Mouse (Mus musculus): ENCODE data around the gene Scd2. TPM values are rescaled to one million over a fixed set of nuclear protein-coding genes. Genes with fewer than 3 reads are reported as not detected.
"Not testable (repeated sequence)": the region's sequence is repeated elsewhere in the genome, so short reads cannot be mapped to it uniquely, and the experiment has no call there.

Gene Scd2
- 254 and 259 TPM in 2 replicates for polyA plus RNA-seq (2015; fragmentation: Nextera tagmentation; extraction: Ambion mirVana)

GRCm38 (mm10) chr19:44292941-44293768, at the start of gene Scd2:
Gene Scd2 (plus strand): TSS chr19:44293674.
- WGBS, result 2% methylated on average over 21 of the region's 21 CpGs
- Histone ChIP-seq H3K27ac (peak within 1 kb of the TSS; percentile 99), H3K4me2 (replicated peaks) (peak within 1 kb of the TSS; percentile 100), H3K27me3 (no peaks in the 10 kb centered on the region), H3K4me3 (replicated peaks) (peak within 1 kb of the TSS; percentile 82), H3K4me1 (replicated peaks) (peaks cover 52% of the 10 kb centered on the region), H3K9ac (replicated peaks) (peak within 1 kb of the TSS; percentile 92), H3K9me3 (no peaks in the 10 kb centered on the region), H3K36me3 (peaks cover 22% of the 10 kb centered on the region)
- peak; percentile 5; the same call in 1 of the 2 replicates for ATAC-seq

DNA sequence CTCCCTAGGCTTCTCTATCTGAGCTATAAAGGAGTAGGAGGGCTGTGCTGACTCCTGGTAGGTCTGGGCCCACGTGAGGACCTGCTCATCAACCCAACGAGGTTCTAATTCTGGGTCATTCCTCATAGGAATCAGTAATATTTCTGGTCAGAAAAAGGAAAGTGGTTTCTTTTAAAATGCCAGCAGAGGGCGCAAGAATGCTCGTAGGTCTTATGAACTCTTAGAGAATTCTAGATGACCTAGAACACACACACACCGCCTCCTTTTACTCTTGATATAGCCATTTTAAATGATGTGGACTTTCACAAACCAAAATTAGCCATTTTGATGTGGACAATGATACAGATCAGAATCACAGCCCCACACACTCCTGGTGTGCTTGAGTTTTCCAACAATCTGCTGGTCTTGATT, 47.7 kb upstream of the Scd2 start:
- Histone ChIP-seq H3K4me1 (replicated peaks) (peaks cover 28% of the 10 kb centered on the region), H3K27ac (no peak overlapping the region), H3K4me3 (replicated peaks) (no peak overlapping the region), H3K9me3 (no peaks in the 10 kb centered on the region), H3K4me2 (replicated peaks) (peak overlapping the region; percentile 74), H3K27me3 (no peaks in the 10 kb centered on the region), H3K9ac (replicated peaks) (no peak overlapping the region), H3K36me3 (no peaks in the 10 kb centered on the region)
- 5% methylated on average over 5 of the region's 5 CpGs for WGBS
- ATAC-seq, result no peak

- Histone ChIP-seq H3K4me2 (replicated peaks) (peak overlapping the region; percentile 74), H3K27me3 (no peaks in the 10 kb centered on the region), H3K9ac (replicated peaks) (no peak overlapping the region), H3K4me3 (replicated peaks) (peak overlapping the region; percentile 49; the same call in 1 of the 2 replicates), H3K36me3 (no peaks in the 10 kb centered on the region), H3K9me3 (no peaks in the 10 kb centered on the region), H3K4me1 (replicated peaks) (peaks cover 28% of the 10 kb centered on the region), H3K27ac (peak overlapping the region; percentile 90; the same call in 1 of the 2 replicates)
- ATAC-seq, result no peak
- 38% methylated on average over 11 of the region's 11 CpGs for WGBS
These were observed 47.0 kb upstream of the Scd2 start for GRCm38 (mm10) chr19:44246341-44246911.

GRCm38 (mm10) chr19:44247281-44248080, 46.0 kb upstream of the Scd2 start:
- WGBS, result 2% methylated on average over 25 of the region's 25 CpGs
- ATAC-seq, result peak; percentile 49

GRCm38 (mm10) chr19:44248081-44248853, 45.2 kb upstream of the Scd2 start:
- peak overlapping the region; percentile 90 for H3K27ac ChIP-seq
- peak; percentile 98 for ATAC-seq
- peak overlapping the region; percentile 49 for H3K4me3 ChIP-seq (replicated peaks)
- H3K4me1 ChIP-seq (replicated peaks), result peaks cover 28% of the 10 kb centered on the region
- peak overlapping the region; percentile 72 for H3K9ac ChIP-seq (replicated peaks)
- H3K4me2 ChIP-seq (replicated peaks), result peak overlapping the region; percentile 74
- no peaks in the 10 kb centered on the region for H3K36me3 ChIP-seq
- no peaks in the 10 kb centered on the region for H3K9me3 ChIP-seq
- WGBS, result 3% methylated on average over 36 of the region's 36 CpGs
- H3K27me3 ChIP-seq, result no peaks in the 10 kb centered on the region

More at GRCm38 (mm10) chr19:44247281-44248080, 46.0 kb upstream of the Scd2 start:
- Histone ChIP-seq H3K36me3 (no peaks in the 10 kb centered on the region), H3K9me3 (no peaks in the 10 kb centered on the region), H3K27ac (peak overlapping the region; percentile 90), H3K4me1 (replicated peaks) (peaks cover 28% of the 10 kb centered on the region), H3K4me3 (replicated peaks) (peak overlapping the region; percentile 49), H3K27me3 (no peaks in the 10 kb centered on the region), H3K9ac (replicated peaks) (peak overlapping the region; percentile 72), H3K4me2 (replicated peaks) (peak overlapping the region; percentile 74)

DNA sequence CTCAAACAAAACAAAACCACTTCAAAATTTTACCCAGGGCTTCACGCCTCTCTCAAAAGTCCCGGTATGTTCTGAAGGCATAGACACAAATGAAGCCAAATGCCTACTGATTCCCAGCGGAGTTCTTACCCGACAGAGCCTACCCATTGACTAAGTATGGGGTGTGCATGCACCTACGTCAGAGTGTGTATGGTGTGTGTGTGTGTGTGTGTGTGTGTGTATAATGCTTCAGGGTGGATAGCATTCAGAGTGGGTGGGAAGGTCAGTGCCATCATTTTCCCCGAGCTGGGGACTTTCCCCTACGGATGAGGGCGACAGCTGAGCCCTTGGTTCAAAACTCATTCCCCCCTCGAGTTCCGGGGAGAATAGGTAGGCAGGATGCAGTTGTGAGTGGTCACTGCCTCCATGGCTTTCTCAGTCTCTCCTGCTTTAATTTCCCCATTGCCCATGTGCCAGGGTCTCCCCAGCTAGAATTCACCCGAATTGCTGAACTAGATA, 44.6 kb upstream of the Scd2 start:
- no peak overlapping the region for H3K9ac ChIP-seq (replicated peaks)
- ATAC-seq, result no peak
- H3K27ac ChIP-seq, result peak overlapping the region; percentile 90
- peak overlapping the region; percentile 49 for H3K4me3 ChIP-seq (replicated peaks)
- peak overlapping the region; percentile 74 for H3K4me2 ChIP-seq (replicated peaks)
- H3K9me3 ChIP-seq, result no peaks in the 10 kb centered on the region
- H3K27me3 ChIP-seq, result no peaks in the 10 kb centered on the region
- peaks cover 28% of the 10 kb centered on the region for H3K4me1 ChIP-seq (replicated peaks)
- no peaks in the 10 kb centered on the region for H3K36me3 ChIP-seq
- WGBS, result 73% methylated on average over 11 of the region's 11 CpGs

GRCm38 (mm10) chr19:44251138-44251537, 42.3 kb upstream of the Scd2 start:
- H3K27me3 ChIP-seq; H3K36me3 ChIP-seq; ATAC-seq; H3K4me3 ChIP-seq (replicated peaks); H3K9ac ChIP-seq (replicated peaks); H3K27ac ChIP-seq; H3K9me3 ChIP-seq; H3K4me2 ChIP-seq (replicated peaks): not testable (repeated sequence)
- WGBS, result 93% methylated on average over 6 of the region's 6 CpGs
- H3K4me1 ChIP-seq (replicated peaks), result peaks cover 25% of the 10 kb centered on the region

- Histone ChIP-seq H3K4me2 (replicated peaks) (no peak overlapping the region), H3K27me3 (no peaks in the 10 kb centered on the region), H3K4me3 (replicated peaks) (no peak overlapping the region), H3K4me1 (replicated peaks) (peaks cover 16% of the 10 kb centered on the region), H3K36me3 (no peaks in the 10 kb centered on the region), H3K9me3 (no peaks in the 10 kb centered on the region), H3K27ac (no peak overlapping the region), H3K9ac (replicated peaks) (no peak overlapping the region)
- 79% methylated on average over 12 of the region's 12 CpGs for WGBS
- ATAC-seq, result no peak
These were observed 41.4 kb upstream of the Scd2 start for GRCm38 (mm10) chr19:44251936-44252558.

DNA sequence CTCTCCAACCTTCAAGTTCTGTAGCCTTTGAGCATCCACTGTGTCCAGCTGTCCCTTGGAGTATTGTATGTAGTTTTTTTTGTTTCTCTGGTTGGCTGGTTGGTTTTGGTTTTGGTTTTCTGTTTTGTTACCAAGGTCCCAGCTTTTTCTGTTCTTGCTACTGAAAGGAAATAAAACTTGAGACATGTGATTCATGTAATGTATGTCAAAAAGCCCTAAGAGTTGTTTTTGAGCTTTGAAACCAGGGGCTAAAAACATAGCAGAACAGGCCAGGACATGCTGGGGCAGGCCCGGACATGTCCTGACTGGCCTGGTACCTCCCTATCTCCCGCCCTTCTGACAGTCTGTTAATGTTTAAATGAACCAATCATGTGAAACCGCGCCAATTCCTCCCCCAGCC, 39.4 kb upstream of the Scd2 start:
- H3K4me2 ChIP-seq (replicated peaks); ATAC-seq; H3K9me3 ChIP-seq; H3K27ac ChIP-seq; H3K27me3 ChIP-seq; H3K4me3 ChIP-seq (replicated peaks); H3K4me1 ChIP-seq (replicated peaks); H3K9ac ChIP-seq (replicated peaks); H3K36me3 ChIP-seq: not testable (repeated sequence)
- WGBS, result 86% methylated on average over 4 of the region's 4 CpGs

DNA sequence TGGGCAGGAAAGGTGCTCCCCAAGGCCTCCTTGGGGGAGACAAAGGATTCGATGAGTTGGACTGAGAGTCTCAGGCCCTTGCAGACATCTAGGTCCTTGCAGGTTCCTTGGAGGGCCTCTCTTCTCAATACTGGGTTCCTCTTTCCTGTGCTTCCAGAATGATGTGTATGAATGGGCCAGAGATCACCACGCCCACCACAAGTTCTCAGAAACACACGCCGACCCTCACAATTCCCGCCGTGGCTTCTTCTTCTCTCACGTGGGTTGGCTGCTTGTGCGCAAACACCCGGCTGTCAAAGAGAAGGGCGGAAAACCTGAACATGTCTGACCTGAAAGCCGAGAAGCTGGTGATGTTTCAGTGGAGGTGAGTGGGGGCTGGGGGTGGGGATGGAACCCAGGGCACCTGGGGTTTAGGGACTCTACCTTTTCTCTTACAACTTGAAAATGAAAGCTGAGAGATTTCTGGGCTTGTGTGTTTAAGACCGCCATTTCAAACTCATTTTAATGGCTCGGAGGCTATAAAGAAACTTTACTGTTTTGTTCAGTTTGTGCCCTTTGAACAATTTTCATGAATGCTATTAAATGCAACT, 36.0 kb upstream of the Scd2 start:
- ATAC-seq, result no peak
- Histone ChIP-seq H3K4me3 (replicated peaks) (no peak overlapping the region), H3K9ac (replicated peaks) (no peak overlapping the region), H3K27me3 (no peaks in the 10 kb centered on the region), H3K9me3 (no peaks in the 10 kb centered on the region), H3K4me2 (replicated peaks) (no peak overlapping the region), H3K27ac (no peak overlapping the region), H3K36me3 (no peaks in the 10 kb centered on the region), H3K4me1 (replicated peaks) (no peaks in the 10 kb centered on the region)
- 92% methylated on average over 13 of the region's 13 CpGs for WGBS
